Mouse (Mus musculus) forebrain, embryonic 15.5 days (tissue): ENCODE data around the gene Brcc3. TPM values are rescaled to one million over a fixed set of nuclear protein-coding genes. Genes with fewer than 3 reads are reported as not detected.
A peak's percentile ranks its signal among the peaks of the same experiment; 100 is the strongest.
"Not testable (repeated sequence)": the region's sequence is repeated elsewhere in the genome, so short reads cannot be mapped to it uniquely, and the experiment has no call there.

Experiments used
- ATAC-seq: fragments of 200-750 bp; cut with Nextera tagmentation; replicated peaks from 2 replicates; pipeline ENCODE4 v1.8.0; 2017; ENCODE audit warnings: mild to moderate bottlenecking, moderate TSS enrichment, moderate library complexity
- H3K27ac ChIP-seq: fragments of 300-500 bp; sonication (generic); replicated peaks from 2 replicates; pipeline ENCODE4 v1.5.1; 2015; ENCODE audit warnings: mild to moderate bottlenecking, inconsistent platforms
- H3K27me3 ChIP-seq: fragments of 300-500 bp; sonication (generic); 2 replicates; pipeline ENCODE4 v1.6.1; 2015; ENCODE audit warnings: inconsistent platforms
- H3K36me3 ChIP-seq: fragments of 300-500 bp; sonication (generic); 2 replicates; pipeline ENCODE4 v1.6.1; 2015; ENCODE audit warnings: mild to moderate bottlenecking, inconsistent platforms
- H3K4me1 ChIP-seq: fragments of 300-500 bp; sonication (generic); 2 replicates; pipeline ENCODE4 v1.6.1; 2015; ENCODE audit warnings: inconsistent platforms
- H3K4me2 ChIP-seq: fragments of 300-500 bp; sonication (generic); replicated peaks from 2 replicates; pipeline ENCODE4 v1.6.1; 2015; ENCODE audit warnings: mild to moderate bottlenecking, inconsistent platforms
- H3K4me3 ChIP-seq: fragments of 300-500 bp; sonication (generic); 2 replicates; pipeline ENCODE4 v1.5.1; 2015; ENCODE audit warnings: mild to moderate bottlenecking, inconsistent platforms
- H3K9ac ChIP-seq: fragments of 300-500 bp; sonication (generic); replicated peaks from 2 replicates; pipeline ENCODE4 v1.6.1; 2015; ENCODE audit warnings: mild to moderate bottlenecking, inconsistent platforms
- H3K9me3 ChIP-seq: fragments of 300-500 bp; sonication (generic); 2 replicates; pipeline ENCODE4 v1.6.1; 2016; ENCODE audit warnings: inconsistent platforms
- WGBS: fragments of 180-500 bp; shearing (Covaris S2); methylation state at CpG from one replicate; pipeline ENCODE4 v1.1.7; 2015; ENCODE audit warnings: mixed read lengths; 5-methylcytosine and 5-hydroxymethylcytosine counted together
- polyA plus RNA-seq: library from polyadenylated mRNA; unstranded; fragments of >200 nt; fragmentation: Nextera tagmentation; extraction: Ambion mirVana; gene quantifications from 2 replicates; pipeline ENCODE4 v1.2.1, GENCODE M21; 2015

Brcc3 gene
- polyA plus RNA-seq, 1 experiment from 2014 or later, result 61.5 TPM

DNA sequence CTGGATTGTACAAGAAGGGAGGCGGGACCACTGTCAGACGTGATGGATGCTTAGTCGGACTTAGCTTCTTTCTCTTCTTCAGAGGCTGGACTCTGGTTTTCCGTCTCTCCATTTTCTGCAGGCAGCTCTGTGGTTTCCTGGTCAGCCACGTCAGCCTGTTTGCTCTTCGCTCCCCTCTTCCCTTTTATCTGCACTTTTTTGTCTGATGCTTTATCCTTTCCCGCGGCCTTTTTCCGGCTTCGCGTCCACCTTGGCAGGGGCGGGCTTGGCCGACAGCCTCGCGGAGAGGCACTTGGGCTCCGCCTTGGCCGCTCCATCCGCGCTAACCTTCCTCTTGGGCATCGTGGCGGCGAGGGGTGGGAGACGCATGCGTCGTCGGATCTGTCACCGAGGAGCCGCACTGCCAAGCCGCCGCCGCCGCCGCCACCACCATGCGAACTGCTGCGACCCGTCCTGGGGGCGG lies 58.8 kb downstream of the Brcc3 start:
- Histone ChIP-seq H3K4me2 (peak overlapping the region; percentile 41), H3K4me3 (peak overlapping the region; percentile 47), H3K9ac (peak overlapping the region; percentile 49), H3K27ac (peak overlapping the region; percentile 59; the same call in 1 of the 2 replicates)
- not testable (repeated sequence) for H3K27me3 ChIP-seq, H3K36me3 ChIP-seq, H3K9me3 ChIP-seq, H3K4me1 ChIP-seq
- WGBS, result 20% methylated on average over 37 of the region's 37 CpGs
- peak; percentile 98 for ATAC-seq

DNA sequence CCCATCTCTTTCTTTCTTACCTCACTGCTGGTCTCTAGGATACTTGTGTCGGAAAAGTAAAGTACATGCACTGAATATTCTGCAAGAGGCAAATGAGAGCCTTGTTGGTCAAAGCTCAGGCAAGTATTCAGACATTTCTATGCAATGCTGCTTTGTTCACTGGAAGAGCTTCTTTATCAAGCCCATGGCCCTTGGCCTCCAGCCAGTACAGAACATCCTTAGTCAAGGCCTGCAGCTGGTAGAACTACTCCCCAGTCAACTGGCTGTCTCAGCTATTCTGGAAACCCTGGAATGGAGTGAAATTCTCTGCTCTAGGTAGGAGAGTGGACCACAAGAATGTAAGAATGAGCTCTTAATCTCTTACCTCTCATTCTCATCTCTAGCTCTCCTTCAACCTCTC lies 73.5 kb downstream of the Brcc3 start:
- Histone ChIP-seq H3K9me3 (no peaks in the 10 kb centered on the region), H3K27ac (no peak overlapping the region), H3K4me3 (no peak overlapping the region), H3K9ac (no peak overlapping the region), H3K36me3 (no peaks in the 10 kb centered on the region), H3K27me3 (no peaks in the 10 kb centered on the region), H3K4me1 (no peaks in the 10 kb centered on the region), H3K4me2 (no peak overlapping the region)
- 92% methylated on average over 1 of the region's 1 CpGs for WGBS
- no peak for ATAC-seq

Other genes with a start within 250 kb of the Brcc3 start
- gene Fundc2, start 34.2 kb upstream of the Brcc3 start, polyA plus RNA-seq, result 28.3 and 31.9 TPM in 2 replicates
- gene F8, start 34.0 kb upstream of the Brcc3 start, polyA plus RNA-seq, result 1.00 and 1.2 TPM in 2 replicates
- gene Cmc4, start within 50 bp of the Brcc3 start, polyA plus RNA-seq, result 22.0 and 28.6 TPM in 2 replicates
- gene Mtcp1, start within 50 bp of the Brcc3 start, polyA plus RNA-seq, result 9.2 and 9.4 TPM in 2 replicates
- gene Vbp1, start 97.7 kb downstream of the Brcc3 start, polyA plus RNA-seq, result 301 and 321 TPM in 2 replicates
- 21.7 and 24.6 TPM in 2 replicates for gene Rab39b, start 161.6 kb downstream of the Brcc3 start, polyA plus RNA-seq